Mouse (Mus musculus) ZHBTc4 (cell line): ENCODE measurements around the gene Gm45208.
"Not testable (repeated sequence)": the region's sequence is repeated elsewhere in the genome, so short reads cannot be mapped to it uniquely, and the experiment has no call there.

Experiments
- DNase-seq: peaks from one replicate; pipeline ENCODE4 v3.0.0-alpha.2; 2011; ENCODE audit warnings: low read depth, low spot score

The Gm45208 gene

DNA sequence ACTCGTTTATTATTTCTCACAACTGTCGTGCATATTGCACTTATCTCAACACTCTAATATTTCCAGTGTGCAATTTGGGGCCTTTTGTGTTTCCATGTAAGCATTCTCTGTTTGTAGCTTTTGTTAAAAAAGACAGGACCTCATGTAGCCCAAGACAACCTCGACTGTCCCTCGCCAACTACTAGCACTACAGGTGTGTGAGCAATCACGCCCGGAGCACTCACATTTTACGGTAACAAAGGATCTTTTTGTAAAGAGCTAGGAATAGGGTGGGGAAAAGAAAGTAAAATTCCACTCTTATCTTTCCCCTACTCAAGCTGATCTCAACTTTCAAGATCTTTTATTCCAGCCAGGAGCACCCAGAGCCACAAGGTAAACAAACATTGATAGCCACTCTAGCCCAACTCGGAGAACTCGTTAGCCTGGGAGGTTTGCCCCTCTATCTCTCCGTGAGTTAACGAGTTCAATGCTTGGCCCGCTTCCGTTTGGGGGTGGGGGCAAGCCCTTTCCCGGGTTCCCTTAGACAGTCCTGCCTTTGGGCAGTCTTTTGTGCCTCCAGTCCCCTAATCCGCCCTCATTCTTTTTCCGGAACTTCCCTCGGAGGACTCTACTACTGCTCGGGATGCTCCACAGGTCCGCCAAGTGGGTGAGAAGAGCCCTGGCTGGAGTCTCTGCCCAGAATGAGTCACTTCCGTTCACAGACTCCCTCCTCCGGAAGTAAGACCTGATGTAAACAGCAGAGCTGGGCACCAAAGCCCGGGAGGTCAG is at the start of gene Gm45208:
Gene Gm45208 (plus strand): TSS at position 732 of the 768 bp plus-strand sequence.
- peak; percentile 86 for DNase-seq

DNA sequence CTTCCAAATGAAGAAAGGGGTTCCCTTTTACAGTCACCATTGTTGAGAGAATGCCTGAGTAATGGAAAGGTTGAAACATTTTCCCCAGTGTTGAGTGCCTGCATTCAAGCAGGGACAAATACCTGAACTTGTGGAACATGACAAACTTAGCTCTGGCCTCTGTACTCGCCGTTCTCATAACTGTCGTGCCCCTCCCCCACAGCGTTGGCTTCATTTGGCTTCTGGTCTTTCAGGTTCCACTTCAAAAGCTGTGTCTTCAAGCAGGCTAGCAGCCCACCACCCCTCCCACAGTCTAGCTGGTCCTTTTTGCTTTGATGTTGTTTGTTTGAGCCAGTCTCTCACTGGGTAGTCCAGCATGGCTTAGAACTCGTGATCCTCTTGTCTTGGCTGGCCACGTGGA is 49.3 kb upstream of the Gm45208 start:
- DNase-seq = no peak

DNA sequence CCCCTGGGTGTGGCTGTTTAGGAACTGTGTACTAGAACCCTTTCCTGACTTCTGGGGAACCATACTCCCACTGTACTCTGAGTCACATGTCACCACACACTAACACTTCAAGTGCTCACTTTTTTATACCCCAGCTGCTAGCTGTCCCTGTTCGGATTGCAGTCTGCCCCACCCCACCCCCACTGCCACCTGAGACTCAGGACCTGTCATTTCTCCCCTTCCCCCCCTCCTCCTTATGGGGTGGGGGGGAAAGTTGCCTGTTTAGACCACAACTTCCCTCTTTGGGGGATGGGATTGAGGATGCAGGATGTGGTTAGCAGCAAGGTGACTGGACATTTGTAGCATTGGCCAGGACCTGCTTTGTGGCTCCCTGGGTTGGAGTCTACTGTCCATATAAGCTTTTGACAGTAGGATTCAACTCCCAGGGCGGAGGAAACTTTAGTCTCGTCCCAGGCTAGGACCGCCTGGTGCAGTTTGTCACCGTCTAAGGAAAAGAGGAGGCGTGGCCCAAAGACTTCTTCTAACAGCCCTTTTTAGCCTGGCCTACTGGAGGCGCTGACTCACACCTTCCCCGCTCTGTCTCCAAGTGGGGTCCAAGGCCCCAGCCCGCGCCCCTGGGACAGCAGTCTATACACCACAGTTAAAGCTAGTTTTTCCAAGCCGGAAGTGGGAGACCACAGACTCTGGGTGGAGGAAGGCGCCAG is 48.3 kb upstream of the Gm45208 start:
- DNase-seq = peak; percentile 76

DNA sequence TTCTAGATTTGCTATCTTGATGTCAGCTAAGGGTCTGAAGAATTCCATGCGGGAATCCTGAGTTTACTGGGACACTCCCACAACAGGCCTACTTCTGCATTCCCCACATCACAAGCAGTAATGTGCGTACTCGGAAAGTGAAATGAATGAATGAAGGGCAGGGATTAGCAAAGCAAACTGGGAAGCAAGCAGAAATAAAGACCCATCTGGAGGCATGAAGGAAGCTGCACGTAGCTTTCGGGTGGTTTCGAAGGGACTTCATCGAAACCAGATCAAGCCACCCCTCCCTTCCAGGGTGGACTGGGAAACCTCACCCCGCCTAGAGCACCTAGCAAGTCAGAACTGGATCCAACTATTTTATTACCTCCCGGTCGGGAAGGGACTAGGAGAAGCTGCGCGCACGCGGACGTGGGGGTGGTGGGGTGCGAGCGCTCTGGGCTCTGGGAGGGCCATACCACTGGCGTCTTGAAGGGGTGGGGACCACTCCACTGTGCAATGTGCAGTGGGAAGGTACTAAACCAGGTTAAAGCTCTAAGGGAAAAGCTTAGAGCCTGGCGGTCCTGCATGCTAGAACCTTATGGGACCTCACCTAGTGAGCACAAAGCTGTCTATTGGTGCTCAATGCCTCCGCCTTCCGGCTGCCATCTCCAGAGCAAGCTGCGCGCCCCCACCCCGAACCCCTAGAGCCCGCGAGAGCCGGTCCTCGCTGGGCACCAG is 47.6 kb upstream of the Gm45208 start:
- peak; percentile 88 for DNase-seq

DNA sequence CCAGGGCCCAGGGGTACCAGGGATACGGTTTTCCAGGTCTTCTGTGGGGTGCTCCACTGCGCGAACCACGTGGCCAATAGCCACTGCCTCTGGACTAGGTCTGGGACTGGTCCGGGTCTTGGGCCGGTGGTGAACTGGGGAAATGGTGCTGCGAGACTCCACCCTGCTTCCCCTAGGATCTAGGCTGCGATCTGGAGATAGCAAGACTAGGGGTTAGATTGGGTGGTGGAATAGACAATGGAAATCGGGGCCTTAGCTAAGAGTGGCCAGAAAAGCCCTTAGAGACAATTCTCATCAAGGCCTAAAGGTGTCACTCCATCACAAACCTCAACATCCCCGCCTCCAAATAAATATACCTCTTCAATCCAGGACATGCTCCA is 47.1 kb upstream of the Gm45208 start:
- DNase-seq = peak; percentile 43

DNA sequence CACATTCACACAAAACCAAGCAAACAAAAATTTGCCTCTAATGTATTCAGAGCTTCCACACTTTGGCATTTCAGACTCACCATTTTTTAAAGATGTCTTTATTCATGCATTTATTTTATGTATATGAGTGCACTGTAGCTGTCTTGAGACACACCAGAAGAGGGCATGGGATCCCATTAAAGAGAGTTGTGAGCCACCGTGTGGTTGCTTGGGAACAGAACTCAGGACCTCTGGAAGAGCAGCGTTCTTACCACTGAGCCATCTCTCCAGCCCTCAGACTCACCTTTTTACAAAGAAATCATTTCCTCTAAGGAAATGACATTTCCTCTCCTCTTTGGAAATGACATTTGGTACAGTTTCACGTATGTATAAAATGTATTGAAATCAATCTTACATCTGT is 43.1 kb upstream of the Gm45208 start:
- no peak for DNase-seq

DNA sequence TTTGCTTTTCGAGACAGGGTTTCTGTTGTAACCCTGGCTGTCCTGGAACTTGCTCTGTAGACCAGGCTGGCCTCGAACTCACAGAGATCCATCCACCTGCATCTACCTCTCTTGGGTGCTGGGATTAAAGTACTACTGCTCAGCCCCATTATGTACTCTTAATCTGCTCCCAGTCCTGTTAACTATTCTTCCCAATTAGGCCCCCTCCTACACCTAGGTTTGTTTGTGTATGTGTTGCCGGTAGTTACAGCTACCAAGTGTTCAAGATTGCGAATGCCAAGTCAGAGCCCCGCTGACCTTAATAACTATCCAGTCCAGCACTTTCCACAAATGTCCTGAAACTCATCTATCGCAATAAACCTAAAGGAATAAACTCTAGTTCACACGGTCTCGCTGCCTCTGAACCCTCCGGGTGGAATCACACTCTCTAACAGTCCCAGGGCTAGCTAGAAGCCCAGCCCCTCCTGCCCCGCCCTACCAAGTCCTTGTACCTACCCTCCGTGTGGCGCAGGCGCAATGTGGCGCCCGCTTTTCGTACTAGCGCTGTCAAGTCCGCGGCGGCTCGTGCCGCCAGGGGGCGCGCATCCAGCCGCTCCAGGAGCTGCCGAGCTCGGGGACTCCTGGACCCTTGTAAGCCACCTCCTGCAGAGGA is 42.5 kb upstream of the Gm45208 start:
- peak; percentile 97 for DNase-seq

DNA sequence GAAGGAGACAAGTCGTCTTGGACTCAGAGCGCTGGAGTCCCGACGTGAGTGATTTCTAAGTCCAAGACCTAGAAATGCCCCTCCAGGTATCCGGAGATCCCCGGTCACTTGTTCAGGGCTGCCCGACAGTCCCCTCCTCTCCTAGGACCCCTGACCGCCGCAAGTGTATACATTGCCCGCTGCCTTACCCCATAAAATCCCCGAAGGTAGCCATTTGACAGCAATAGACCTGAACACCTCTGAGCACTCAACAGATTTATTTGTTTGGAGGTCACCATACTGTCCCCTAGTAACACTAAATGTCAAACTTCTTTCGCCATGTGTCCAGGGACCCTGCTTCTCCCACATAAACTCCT is 42.0 kb upstream of the Gm45208 start:
- no peak for DNase-seq

DNA sequence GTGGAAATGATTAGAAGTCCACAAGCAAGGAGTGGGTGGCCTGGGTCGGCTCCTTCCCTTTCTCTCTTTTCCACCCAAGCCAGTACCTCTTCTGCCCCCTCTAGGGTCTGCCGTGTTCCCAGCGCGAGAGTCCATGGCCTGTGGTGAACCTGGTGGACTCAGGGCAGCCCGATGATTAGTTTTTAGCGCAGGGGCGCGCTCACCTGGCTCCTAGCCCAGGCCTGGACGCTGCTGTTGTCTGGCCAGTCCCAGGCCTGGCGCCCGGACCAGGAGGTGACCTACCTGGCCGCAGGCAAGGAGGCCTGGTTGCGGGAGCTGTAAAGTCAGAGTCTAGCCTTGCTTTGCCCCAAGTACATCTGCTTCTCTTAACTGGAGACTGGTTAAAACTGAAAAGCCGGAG is 41.2 kb upstream of the Gm45208 start, which contains the start of gene Magix:
Gene Magix (minus strand): TSS at position 388 of the 400 bp plus-strand sequence.
- DNase-seq = no peak

DNA sequence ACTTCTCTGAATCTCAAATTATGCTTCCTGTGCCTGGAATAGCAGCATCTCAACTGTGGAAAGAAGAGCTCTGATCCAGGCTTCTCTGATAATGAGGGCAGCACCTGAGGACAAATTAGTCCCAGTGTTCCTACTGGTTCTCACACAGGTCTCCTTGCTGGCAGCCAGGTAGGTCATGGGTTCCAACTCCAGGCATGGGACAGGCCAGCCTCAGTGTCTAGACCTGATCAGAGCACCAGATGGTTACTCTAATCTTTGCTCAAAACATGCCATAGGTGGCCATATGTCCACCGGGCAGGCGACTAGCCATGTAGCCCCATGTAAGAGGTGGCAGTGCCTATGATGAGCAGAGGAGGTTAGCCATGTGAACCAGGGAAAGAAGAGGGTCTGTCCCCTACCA is 33.7 kb upstream of the Gm45208 start:
- no peak for DNase-seq

DNA sequence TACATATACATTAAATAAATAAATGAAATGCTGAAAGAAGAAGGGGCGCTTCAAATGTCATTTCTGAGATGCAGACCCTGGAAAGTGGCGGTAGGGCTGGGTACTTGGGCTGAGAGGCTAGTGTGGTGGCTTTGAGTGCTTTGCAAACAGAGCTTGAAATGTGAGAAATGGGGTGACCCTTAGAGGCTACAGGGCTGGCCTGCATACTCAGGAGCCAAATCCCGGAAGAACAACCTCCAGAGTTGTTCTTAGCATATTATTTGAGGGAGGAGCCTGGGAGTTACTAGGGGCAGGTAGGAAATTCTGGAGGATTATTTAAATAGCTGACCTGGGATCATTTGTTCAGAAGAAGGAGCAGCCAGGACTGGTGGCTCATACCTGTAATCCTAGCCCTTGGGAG is 31.6 kb upstream of the Gm45208 start:
- no peak for DNase-seq

DNA sequence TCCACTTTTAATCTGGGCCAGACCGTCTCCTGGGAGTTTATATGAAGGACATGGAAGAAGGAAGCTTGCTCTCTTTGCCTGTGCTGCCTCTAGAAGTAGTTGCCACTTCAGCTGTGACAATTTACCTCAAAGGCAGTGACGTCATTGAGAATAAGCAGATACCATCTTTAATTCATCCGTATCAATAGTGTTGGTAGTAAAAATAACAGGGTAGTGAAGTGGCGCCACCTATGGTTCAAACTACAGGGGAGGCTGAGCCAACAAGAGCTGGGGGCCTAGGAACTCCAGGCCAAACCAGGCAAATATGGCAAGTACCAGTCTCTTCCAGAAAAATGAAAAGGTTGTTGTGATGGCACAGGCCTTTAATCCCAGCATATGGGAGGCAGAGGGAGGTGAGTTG is 29.2 kb upstream of the Gm45208 start:
- peak; percentile 63 for DNase-seq

DNA sequence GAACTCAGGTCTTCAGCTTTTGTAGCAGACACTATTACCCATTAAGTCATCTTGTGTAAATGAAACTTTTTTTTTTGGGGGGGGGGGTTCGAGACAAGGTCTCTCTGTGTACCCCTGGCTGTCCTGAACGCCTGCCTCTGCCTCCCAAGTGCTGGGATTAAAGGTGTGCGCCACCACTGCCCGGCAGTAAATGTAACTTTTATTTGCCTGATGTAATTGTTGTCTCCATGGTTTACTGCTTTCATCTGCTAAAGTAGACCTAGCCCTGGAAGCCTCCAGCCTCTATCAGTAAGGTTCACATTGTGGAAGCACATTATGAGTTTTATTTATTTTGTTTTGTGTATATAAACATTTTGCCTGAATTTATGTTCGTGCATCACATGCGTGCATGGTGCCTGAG is 25.5 kb upstream of the Gm45208 start:
- DNase-seq = no peak

DNA sequence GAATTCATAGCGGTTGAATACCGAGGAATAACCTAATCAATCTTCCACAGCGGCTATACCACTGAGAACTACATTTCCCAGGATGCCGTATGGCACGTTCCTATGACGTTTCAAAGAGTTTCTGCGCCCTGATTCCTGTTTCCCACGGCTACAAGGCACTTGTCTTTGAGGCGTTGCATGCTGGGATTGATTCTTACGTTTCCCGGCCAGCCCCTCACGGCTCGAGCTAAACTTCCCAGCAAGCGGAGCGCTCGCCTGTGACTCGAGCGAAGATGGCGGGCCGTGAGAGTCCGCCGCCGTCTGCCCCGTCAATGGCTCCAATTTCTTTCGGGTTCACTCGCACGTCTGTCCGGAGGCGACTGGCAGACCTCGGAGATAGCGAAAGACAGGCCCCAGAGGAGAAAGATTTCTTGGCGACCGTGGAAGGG is 25.1 kb upstream of the Gm45208 start, which contains the start of gene Gpkow:
Gene Gpkow (plus strand): TSS at position 178 of the 428 bp plus-strand sequence.
- DNase-seq = peak; percentile 94

DNA sequence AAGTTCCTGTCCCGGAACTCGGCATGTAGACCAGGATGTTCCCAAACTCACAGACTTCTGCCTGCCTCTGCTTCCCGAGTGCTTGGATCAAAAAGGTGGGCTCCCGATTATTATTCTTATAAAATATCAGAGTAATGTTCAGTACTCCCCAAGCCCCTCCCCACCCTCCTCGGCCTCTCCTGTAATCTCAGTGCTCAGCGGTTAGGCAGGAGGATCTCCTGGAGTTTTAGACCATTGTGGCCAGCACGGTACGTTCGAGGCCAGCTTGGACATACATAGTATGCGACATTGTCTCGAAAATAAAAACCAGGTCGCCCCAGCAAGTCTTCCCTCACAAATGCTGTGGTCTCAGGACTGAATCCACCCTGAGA is 8.3 kb upstream of the Gm45208 start:
- DNase-seq = not testable (repeated sequence)

DNA sequence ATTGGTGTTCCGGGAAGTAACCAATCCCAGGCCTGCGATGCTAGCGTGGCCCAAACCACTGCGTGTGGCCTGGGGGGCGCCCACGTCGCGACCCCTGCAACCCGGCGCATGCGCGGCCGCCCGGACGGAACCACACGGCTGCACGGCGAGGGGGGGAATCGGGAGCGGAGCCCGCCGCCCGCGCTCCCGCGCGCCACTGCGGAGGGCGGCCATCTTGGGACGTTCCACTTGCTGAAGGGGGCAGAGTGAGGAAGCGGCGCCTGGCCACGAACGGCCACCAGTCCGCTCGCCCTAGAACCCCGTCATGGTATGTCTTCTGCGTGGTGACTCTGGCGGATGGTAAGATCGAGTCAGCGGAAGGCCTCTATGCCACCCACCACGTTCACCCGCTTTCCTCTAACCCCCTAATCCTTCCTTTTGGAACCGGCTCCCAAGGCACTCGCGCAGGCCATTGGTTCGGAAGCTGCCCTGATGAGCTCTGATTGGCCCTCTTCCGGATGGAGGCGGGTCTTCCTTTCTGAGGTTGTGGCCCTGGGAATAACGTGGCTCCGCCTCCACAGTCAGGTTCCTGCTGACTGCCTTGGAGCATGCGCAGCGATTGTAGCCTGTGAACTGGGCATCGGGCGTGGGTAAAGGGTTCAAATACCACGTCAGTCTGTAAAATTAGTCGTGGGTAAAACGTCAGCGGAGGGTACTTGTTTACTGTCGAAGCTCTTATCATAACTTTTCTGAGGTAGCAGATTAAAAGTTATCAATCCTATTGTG is 7.7 kb upstream of the Gm45208 start, which contains the start of gene Wdr45:
Gene Wdr45 (plus strand): TSS at position 199 of the 765 bp plus-strand sequence.
- DNase-seq = peak; percentile 96

DNA sequence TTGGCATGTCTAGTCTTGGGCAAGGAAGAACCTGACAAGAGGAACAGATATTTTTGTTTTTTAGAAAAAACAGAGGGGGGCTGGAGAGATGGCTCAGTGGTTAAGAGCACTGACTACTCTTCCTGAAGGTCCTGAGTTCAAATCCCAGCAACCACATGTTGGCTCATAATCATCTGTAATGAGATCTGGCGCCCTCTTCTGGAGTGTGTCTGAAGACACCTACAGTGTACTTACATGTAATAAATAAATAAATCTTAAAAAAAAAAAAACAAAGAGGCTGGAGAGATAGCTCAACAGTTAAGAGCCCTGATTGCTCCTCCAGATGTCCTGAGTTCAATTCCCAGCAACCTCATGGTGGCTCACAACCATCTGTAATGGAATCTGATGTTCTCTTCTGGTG is 6.0 kb upstream of the Gm45208 start:
- peak; percentile 51 for DNase-seq

DNA sequence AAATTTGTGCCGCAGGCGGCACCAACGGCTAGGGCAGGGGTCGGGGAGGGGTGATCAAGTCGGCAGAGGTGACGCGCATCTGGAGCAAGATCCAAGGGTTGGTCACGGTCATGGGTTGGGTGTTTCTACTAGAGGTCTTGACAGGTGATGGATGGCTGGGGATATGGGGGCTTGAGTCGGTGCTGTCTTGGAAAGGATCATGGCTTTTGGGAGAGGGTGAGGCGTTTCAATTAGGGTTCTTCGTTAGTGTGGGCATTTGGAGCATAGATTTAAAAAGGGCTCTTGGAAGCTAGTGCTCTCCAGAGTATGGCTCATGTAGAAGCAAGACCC is 202 bp downstream of the Gm45208 start:
- DNase-seq = no peak

DNA sequence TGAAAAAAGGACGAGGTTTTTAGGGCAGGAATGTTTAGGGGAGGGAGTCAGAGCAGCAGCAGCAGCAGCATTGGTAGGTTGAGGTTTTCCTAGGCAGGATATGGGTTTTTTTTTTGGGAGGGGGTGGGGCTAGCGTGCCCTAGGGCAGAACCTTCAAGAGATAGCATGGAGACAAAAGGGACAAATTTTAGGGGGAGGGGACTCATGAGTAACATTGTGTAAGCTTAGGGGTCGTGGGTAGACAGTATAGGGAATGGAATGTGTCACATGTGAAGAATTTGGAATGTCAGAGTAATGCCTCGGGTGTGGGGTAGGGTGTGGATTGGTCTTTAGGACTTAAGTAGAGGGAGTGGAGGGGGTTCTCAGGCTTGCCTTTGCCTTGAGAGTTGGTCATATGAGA is 646 bp downstream of the Gm45208 start:
- DNase-seq = peak; percentile 88

DNA sequence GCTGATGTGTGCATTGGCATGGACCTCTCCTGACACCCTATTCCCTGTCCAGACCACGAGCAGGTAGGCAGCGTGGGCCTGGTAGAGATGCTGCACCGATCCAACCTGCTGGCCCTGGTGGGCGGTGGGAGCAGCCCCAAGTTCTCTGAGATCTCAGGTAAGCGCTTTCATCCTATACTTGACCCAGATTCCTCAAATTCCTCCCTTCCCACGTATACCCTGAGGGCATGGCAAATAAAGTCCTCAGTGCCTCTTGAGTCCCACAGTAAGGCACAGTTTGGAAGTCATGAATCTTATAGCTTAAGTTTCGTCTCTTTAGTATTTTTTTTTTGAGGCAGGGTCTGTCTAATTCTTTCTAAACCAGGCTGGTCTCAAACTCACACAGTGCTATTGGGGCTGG is 2.1 kb downstream of the Gm45208 start:
- no peak for DNase-seq

DNA sequence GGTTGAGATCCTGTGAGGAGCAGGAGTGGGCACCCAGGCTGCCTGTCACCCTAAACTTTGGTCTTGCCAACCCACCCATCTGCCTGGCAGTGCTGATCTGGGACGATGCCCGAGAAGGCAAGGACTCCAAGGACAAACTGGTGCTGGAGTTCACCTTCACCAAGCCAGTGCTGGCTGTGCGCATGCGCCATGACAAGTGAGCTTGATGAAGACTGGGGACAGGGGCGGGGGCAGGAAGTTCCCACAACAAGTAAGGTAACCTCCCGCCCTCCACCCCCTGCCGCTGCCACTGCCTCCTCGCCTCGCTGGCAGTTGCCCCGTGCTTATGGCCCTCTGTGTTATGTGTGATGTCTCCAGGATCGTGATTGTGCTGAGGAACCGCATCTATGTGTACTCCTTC is 3.8 kb downstream of the Gm45208 start:
- DNase-seq = peak; percentile 82
